Mouse (Mus musculus) embryo, embryonic 10 days (tissue): Measurements from ENCODE around the gene Dtnbp1.

Experiments used
- DNase-seq: peaks from one replicate; pipeline ENCODE4 v3.0.0-alpha.2; 2015; ENCODE audit warnings: low spot score

Dtnbp1 gene

DNA sequence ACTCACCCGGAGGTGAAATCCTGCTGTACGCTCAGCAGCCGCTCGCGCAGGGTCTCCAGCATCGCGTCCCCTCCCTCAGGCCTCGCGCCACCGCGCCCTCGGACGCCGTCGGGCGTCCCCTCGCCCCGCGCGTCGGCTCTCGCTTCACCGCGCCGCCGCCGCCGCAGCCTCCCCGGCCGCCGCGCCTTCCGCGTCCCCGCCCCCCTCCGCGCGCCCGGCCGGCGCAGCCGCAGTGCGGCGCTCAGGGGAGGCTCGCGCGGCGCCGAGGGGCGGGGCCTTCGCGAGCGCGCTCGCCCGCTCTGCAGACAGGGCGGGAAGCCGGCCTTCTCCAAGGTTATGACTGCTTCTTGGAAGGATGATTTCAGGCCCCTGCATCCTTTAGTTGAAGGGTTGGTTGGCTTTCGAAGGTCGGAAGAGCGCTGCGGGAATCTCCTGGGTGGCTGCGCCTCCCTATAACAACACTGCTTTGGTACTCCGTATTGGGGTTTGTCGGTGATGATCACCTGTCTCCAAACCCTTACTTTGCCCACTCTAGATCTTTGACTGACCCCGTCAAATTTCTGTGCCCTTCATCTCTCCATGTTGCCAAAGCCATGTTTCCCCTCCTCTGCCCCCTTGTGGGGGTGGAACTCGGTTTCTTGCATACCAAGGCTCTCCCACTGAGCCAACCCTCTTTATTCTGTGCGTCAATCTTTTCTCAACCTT, at the start of gene Dtnbp1:
Gene Dtnbp1 (minus strand): TSS at position 237 of the 705 bp plus-strand sequence.
- peak; percentile 70 for DNase-seq

DNA sequence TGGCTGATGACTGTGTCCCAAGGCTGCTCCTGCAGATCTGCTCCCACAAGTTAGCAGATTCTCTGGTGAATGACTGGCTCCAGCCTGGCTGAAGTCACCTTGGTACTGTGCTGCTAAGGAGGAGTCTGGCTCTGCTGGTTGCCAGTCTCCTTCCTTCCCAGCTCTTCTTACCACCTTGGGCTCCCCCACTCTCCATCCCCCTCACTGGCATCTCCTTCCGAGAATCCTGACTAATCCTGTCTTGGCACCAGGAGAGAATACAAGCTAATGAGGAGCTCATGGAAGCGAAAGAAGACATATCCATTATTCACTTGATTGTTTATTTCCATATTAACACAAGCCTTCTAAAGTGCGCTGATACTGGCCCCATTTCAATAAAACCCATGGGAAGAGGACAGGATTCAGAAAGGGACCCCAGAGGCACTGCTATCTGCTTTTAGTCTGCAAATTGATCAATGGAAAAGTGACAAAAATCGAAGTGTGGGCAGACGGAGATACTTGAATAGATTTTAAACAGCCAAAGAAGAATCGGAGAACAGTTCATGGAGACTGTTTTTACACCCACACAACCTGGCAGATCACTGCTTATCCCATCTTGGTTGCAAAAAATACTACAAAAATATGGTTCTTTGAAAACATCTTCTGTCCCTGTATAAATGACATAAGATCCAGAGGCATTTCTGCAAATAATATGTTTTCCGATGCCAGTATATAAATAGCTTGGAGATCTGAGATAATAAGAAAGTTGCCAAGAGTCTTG, 47.5 kb upstream of the Dtnbp1 start:
- no peak for DNase-seq

DNA sequence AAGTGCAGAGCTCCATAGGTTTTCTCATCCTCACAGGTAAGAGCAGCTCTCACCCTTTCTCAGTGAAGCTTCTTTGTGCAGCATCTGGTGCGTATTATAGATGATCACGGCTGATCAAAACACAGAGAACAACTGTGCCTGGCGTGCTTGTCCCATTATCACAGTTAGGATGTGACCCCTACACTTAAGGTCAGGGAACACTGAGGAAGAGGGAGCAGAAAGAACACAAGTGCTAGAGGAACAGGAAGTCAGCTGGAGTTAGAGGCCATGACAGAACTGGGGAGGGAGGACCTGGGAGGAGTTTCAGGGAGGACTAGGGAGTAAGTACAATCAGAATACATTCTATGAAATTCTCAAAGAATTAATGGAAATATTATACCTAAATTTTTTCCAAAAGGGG, 41.5 kb upstream of the Dtnbp1 start:
- DNase-seq = peak; percentile 51

DNA sequence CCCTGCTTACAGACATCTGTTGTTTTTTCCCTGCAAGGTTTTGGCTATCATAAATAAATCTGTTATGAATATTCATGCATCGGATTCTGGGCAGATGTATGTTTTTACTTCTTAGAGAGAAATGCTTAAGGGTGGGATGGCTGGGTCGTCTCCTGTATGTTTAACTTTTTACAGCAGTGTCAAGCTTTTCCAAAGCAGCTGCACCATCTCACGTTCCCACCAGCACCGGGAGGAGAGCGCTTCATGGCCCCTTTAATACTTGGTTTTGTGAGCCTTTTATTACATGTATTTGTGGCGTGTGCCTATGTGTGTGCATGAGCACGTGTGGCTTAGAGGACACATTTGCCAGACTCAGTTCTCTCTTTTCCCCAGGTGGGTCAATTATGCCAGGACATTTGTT, 38.8 kb upstream of the Dtnbp1 start:
- no peak for DNase-seq

DNA sequence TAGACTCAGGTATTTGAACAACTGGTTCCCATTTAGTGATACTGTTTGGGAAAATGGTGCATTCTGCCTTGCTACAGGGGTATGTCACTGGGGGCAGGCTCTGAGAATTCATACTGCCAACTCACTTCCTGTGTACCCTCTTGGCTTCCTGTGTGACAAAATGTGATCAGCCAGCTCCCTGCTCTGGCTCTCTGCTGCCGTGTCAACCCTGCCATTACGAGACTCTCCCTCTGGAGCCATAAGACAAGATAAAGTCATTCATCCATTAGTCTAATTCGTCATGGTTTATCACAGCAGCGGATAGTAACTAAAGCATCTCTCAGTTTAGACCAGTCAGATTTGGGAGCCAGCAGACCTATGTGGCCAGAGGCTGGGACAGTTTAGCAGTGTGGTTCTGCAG, 38.2 kb upstream of the Dtnbp1 start:
- peak; percentile 11 for DNase-seq

DNA sequence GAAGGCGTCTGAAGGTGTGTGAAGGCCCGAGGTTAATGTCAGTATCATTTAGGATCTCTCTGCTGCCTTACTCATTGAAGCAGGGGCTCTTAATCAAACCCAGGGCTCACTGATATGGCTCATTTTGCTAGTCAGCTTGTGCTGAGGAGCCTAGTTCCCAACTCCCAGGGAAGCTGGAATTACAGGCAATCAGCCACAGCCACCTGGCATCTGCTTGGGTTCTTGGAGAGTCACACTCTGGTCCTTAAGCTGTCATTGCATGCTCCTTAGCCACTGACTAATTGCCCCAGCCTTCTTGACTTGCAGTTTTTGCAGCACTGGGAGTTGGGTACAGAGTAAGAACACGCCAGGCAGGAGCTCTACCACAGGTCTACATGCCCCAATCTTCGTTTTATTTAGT, 34.5 kb upstream of the Dtnbp1 start:
- DNase-seq = no peak

DNA sequence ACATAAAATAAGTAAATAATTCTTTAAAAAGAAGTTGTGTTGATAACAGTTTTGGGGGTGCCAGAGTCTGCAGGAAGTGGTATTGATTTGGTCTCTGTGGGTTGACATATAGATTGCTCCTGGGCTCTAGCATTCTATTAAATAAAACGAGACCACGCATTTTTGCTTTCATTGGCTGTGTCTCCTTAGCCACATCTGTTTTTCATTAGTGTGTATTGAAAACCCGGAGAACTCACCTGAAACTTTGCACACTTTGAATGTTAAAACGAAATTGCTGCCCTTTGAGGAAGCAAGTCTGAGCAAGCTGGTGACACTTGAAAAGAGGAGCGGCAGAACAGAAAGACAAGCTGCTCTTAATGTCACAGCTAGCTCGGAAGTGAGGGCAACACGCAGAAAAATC, 32.8 kb upstream of the Dtnbp1 start:
- DNase-seq = peak; percentile 25

DNA sequence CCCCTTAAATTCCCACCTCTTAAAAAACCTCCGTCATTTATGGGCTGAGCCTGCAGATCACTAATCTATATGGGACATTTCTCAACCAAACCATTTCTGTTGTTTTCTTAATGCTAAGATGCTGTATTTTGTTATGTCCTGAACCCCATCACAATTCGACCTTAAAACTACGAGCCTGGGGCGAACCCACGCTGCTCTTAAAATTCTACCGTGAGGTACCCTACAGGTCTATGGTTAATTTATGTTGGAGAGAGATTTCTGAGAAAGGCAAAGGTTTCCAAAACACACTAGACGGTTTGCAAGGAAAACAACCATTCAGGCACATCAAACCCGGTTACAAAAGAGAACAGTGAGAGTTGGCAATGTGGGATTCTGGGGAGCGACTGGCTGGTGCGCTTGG, 31.4 kb upstream of the Dtnbp1 start:
- no peak for DNase-seq

DNA sequence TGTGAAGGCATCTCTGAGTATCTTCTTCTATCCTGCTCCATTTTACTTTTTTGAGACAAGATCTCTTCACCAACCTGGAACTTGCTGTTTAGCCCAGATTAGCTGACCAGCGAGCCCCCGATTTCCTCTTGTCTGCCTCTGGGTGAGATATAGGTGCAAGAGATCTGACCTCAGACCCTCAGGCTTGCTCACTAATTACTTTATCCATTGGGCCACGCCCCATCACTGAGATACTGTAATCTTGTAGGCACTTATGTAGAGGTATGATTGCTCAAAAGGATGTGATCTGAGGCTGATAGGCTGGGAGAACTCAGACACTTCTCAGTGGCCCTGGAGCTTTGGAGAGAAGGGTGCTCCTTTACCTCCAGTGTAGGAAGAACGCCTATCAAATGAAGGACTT, 30.5 kb upstream of the Dtnbp1 start:
- no peak for DNase-seq

DNA sequence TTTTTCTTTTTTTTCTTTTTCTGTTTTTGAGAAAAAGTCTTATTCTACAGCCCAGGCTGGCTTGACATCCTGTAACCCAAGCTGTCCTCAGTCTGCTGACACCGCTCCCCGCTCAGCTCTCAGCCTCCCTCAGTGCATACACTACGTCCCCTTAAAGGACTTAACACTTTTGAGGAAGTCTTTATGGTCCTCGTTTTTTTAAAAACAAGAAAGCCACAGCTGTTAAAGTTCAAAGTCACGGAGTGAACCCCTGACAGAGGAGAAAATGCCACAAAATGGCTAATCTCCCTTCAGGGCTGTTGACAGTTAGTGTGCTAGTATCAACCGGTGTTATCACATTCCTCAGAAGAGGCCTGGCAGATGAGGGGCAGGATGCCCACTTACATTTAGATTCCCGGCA, 29.8 kb upstream of the Dtnbp1 start:
- DNase-seq = no peak

DNA sequence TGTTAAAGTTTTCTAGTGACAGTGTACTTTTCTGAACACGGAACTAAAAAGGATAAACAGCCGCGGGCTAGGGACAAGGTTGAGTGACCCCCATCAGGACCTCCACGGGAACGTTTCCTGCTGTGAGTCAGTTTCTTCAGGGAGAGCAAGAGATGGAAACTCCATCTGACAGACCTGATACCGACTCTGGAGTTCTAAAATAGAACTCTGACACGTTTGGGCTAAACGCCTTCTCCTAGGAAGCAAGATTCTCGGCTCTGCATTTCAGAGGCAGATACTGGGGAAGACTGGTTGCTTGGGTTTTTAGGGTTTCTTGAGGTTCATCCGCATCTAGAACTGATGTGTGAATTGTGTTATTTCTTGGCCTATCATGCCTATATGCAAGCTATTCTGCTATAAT, 29.4 kb upstream of the Dtnbp1 start:
- DNase-seq = no peak

DNA sequence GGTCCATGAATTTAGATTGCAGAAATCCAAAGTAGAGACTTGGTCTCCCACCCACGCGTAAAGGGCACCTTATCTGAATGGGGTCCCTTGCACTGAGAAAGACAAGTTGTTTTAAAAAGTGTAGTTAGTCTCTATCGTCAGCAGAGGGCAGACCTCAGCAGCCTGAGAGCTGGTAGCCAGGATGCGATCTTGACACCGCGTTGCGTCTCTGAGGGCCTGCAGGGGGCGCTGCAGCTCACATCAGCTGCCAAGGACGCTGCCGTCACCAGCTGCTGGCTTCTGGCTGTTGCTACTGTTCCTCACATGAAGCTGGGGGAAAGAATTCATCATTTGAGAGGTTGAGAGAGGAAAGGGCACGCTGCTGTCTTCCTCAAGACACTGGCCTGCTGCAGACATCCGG, 28.9 kb upstream of the Dtnbp1 start:
- peak; percentile 98 for DNase-seq

DNA sequence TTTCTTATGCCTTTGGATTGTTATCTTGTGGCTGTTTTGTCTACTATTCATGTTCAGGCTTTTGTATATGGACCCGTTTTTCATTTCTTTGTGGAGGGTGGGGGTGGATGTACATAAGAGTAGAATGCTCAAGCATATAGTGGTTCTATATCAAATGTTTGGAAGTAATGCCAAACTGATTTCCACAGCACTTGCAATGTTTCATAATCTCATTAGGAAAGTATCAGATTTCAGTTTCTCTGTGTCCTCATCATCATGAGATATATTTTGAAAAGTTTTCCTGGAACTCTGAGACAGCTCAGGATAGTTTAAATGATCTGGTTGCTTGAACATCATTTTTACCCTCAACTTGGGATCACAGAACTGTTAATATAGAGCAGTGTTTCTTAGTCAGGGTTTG, 27.8 kb upstream of the Dtnbp1 start:
- no peak for DNase-seq

DNA sequence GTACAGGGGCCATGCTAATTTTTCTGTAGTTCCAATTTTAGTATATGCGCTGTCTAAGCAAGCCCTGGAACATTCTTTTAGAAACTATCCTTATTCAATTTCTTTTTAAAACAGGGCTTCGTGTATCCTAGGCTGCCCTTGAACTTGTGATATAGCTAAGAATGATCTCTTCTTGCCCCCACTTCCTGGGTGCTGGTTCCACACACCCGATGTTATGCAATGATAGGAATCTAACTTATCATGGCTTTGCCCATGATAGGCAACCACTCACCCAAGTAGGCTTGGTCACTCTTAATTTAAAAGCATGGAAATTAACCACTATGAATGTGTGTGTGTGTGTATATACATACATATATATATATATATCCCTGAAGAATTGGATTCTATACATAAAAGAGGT, 24.3 kb upstream of the Dtnbp1 start:
- no peak for DNase-seq

DNA sequence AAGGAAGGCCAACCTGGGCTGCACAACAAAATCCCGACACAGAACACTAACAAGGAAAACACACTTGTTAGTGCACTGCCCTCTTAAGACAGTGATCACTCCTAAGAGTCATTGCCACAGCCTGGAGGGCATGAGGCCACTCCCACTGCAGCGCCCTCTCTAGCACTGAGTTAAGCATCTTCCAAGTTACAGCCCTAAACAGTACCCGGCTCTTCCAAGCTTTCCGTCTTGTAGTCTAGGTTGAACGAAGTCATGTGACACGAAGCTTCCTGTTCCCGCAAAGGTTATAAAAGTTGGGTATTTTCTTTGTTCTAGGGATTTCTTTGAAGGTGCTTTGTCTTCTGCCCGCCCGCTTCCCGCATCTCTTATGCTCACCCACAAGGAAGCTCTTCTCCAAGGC, 22.9 kb upstream of the Dtnbp1 start:
- DNase-seq = no peak

DNA sequence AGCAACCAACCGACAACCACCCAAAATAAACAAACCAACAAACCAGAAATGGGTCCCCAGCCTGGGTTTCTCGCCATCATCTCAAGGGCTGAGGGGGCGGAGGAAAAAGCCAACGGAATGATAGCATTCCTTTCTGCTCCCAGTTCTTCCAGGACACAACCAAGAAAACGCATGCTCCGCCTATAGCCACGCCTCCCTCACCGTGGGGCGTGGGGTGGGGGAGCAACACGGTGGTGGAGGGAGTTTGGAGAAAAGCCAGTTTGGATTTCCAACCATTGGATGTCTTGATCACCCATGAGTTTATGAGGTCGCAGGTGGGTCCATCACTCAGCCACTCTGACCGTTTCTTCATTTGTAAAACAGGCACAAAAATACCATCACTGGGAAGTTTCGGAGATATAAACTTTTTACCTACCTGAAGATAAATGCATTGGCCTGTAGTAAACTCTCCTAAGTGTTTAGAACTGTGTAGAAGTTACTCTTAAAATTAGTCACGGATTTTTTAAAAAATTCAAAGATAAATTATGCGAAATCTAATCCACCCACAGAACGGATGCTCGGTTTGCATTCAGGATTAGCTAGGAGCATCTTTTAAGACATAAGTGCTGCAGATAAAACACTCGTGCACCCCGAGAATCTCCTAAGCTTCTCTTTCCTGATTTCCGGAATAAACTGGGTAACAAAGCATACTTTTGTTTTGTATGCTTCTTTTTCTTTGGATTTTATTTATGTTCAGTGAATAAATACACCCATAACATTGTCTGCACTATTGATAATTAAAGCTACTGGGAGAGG, 21.6 kb upstream of the Dtnbp1 start:
- DNase-seq = no peak

DNA sequence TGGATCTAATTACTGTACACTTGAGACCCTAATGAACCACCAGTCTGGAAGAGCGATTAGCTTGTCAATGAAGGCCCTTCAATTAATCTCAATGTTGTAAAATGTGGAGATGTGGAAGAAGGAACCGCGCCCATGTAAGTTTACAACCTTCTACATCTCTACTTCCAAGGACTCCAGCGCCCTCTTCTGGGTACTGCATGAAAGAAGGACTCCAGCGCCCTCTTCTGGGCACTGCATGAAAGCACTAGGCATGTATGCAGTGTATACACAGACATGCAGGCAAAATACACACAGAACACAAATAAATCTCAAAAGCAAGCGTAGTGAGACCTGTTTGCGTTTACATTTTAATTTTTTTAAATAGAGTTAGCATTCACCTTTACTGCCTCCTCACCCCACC, 6.2 kb upstream of the Dtnbp1 start:
- DNase-seq = peak; percentile 17

DNA sequence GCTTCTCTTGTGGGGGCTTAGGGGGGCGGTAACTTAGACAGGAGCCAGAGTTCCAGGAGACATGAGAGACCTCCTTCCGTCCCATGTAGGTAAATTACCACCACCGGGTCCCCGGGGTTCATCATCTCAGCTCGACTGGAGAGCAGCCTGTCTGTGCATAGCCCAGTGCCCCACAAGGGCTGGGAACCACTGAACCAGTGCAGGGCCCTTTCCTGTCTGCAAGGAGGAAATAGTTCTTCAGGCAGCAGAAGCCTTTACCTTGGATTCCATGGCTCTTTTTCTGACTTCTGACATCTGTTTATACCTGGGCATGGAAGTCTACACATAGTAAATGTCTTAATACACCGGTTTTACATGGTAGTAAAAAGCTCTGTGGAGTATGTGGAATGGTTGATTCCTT, 5.8 kb upstream of the Dtnbp1 start:
- no peak for DNase-seq

DNA sequence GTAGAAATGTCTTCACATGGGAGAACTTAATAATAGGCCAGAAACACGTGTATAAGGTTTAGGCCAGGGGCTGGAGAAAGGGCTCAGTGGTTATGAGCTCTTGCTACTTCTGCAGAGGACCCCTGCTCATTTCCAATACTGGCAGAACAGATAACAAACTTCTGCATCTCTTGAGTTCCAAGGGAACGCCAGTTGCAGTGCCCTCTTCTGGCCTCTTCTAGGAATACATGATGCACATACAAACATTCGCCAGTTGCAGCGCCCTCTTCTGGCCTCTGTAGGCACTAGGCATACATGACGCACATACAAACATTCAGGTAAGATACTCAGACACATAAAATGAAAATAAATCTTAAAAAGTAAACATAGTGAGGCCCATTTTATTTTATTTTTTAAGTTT, 4.5 kb upstream of the Dtnbp1 start:
- DNase-seq = peak; percentile 35

DNA sequence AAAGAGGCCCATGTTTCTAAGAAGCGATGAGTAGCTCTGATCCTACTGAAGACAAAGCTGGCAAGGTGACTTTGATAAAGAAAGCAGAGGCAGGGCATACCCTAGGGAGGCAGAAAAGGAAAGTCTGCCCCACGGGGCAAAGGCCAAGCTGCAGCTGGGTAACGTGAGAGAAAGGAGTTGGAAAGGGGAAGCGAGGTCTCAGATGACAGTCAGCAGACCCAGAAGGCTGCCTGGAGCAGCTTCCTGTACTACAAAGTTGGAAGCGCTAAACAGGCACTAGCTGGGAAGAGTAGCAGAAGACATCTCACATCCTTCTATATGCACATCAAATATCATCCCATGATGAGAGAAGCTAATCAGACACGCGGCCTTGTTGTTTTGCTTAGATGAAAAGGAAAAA, 3.9 kb upstream of the Dtnbp1 start:
- DNase-seq = peak; percentile 63

DNA sequence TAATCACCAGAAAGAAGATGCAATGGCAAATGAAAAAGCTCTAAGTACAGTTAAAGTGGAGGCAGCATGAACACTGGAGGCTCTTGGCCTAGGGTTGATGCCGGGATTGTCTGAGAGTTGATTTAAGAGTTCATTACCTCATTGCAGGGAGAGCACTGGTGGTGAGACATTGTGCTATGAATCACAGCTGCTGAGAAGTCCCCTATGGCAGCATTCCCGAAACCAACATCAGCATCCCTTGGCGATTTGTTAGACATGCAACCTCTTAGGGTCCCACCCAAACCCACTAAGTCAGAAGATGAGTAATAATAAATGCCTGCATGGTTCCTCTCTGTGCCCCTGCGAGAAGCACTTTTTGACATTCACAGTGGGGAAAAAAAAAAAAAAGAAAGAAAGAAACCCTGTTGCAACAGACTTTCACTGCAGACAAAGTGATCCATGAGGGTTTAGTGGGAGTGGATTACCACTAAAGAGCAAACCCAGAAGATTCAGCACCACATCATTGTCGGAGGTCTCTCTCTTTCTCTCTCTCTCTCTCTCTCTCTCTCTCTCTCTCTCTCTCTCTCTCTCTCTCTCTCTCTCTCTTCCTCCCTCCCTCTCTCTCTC, 3.1 kb upstream of the Dtnbp1 start:
- no peak for DNase-seq

DNA sequence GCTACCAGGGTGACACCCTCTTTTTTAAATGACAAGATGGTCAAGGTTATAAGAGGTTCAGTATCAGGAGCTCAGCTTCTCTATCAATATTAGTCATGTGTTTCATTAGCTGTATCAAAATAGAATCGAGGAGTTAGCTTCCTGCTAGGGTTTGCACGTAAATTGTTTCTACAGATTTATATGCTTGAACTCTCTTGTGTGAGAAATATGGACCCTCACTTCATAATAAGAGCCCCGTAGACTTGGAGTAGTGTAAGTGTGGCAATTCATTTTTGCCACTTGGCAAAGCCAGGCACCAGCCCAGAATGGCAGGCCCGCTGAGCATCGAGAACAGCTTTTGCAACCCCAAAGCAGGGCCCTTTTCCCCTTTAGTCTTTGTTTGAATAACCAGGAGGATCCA, 1.1 kb upstream of the Dtnbp1 start:
- DNase-seq = no peak
